Mouse (Mus musculus) heart, embryonic 12.5 days (tissue): Measurements from ENCODE around the gene 1700020N01Rik. TPM values are rescaled to one million over a fixed set of nuclear protein-coding genes. Genes with fewer than 3 reads are reported as not detected.

Experiments used
- ATAC-seq: fragments of 200-750 bp; cut with Nextera tagmentation; 2 replicates; pipeline ENCODE4 v1.8.0; 2017; ENCODE audit warnings: moderate TSS enrichment, moderate library complexity; ENCODE audit not compliant: insufficient number of reproducible peaks, low FRiP score
- H3K27ac ChIP-seq: fragments of 300-500 bp; sonication (generic); 2 replicates; pipeline ENCODE4 v1.5.1; 2016; ENCODE audit warnings: mild to moderate bottlenecking, moderate library complexity; ENCODE audit not compliant: poor library complexity, severe bottlenecking
- H3K27me3 ChIP-seq: fragments of 300-500 bp; sonication (generic); replicated peaks from 2 replicates; pipeline ENCODE4 v1.6.1; 2016; ENCODE audit warnings: mild to moderate bottlenecking, moderate library complexity
- H3K36me3 ChIP-seq: fragments of 300-500 bp; sonication (generic); 2 replicates; pipeline ENCODE4 v1.6.1; 2016; ENCODE audit warnings: mild to moderate bottlenecking, moderate library complexity
- H3K4me1 ChIP-seq: fragments of 300-500 bp; sonication (generic); replicated peaks from 2 replicates; pipeline ENCODE4 v1.6.1; 2016; ENCODE audit warnings: mild to moderate bottlenecking
- H3K4me2 ChIP-seq: fragments of 300-500 bp; sonication (generic); 2 replicates; pipeline ENCODE4 v1.6.1; 2016; ENCODE audit warnings: mild to moderate bottlenecking, moderate library complexity
- H3K4me3 ChIP-seq: fragments of 300-500 bp; sonication (generic); 2 replicates; pipeline ENCODE4 v1.5.1; 2016; ENCODE audit warnings: mild to moderate bottlenecking
- H3K9ac ChIP-seq: fragments of 300-500 bp; sonication (generic); 2 replicates; pipeline ENCODE4 v1.6.1; 2016; ENCODE audit warnings: mild to moderate bottlenecking, moderate library complexity
- H3K9me3 ChIP-seq: fragments of 300-500 bp; sonication (generic); replicated peaks from 2 replicates; pipeline ENCODE4 v1.6.1; 2016; ENCODE audit warnings: mild to moderate bottlenecking, moderate library complexity
- WGBS: fragments of 180-500 bp; shearing (Covaris S2); methylation state at CpG from one replicate; pipeline ENCODE4 v1.1.7; 2016; 5-methylcytosine and 5-hydroxymethylcytosine counted together
- polyA plus RNA-seq: library from polyadenylated mRNA; unstranded; fragments of >200 nt; fragmentation: Nextera tagmentation; extraction: Ambion mirVana; gene quantifications from 2 replicates; pipeline ENCODE4 v1.2.1, GENCODE M21; 2016

The 1700020N01Rik gene
- polyA plus RNA-seq, result 0.18 and 0.54 TPM in 2 replicates

GRCm38 (mm10) chr10:21592896-21593380 is at the start of gene 1700020N01Rik:
1700020N01Rik (plus strand) TSS chr10:21593145.
- 91% methylated on average over 22 of the region's 22 CpGs for WGBS
- no peaks in the 10 kb centered on the region for H3K27me3 ChIP-seq
- ATAC-seq, result no peak

GRCm38 (mm10) chr10:21543576-21544278 is 49.2 kb upstream of the 1700020N01Rik start:
- no peak overlapping the region for H3K27ac ChIP-seq
- H3K4me3 ChIP-seq, result no peak overlapping the region
- H3K4me1 ChIP-seq, result peaks cover 14% of the 10 kb centered on the region
- WGBS, result 75% methylated on average over 3 of the region's 3 CpGs
- no peak for ATAC-seq
- H3K4me2 ChIP-seq, result no peak overlapping the region
- no peaks in the 10 kb centered on the region for H3K9me3 ChIP-seq
- no peak overlapping the region for H3K9ac ChIP-seq
- H3K27me3 ChIP-seq, result no peaks in the 10 kb centered on the region
- H3K36me3 ChIP-seq, result no peaks in the 10 kb centered on the region

More at GRCm38 (mm10) chr10:21592896-21593380, at the start of gene 1700020N01Rik:
- no peaks in the 10 kb centered on the region for H3K4me1 ChIP-seq
- no peaks in the 10 kb centered on the region; the same call in 1 of the 2 replicates for H3K9me3 ChIP-seq
- H3K4me2 ChIP-seq, result no peak within 1 kb of the TSS
- no peak within 1 kb of the TSS for H3K9ac ChIP-seq
- H3K36me3 ChIP-seq, result no peaks in the 10 kb centered on the region
- H3K27ac ChIP-seq, result no peak within 1 kb of the TSS
- no peak within 1 kb of the TSS for H3K4me3 ChIP-seq

GRCm38 (mm10) chr10:21544721-21545120 is 48.2 kb upstream of the 1700020N01Rik start:
- ATAC-seq, result no peak
- peak overlapping the region; percentile 24; the same call in 1 of the 2 replicates for H3K27ac ChIP-seq
- WGBS, result 74% methylated on average over 4 of the region's 4 CpGs
- H3K9me3 ChIP-seq, result no peaks in the 10 kb centered on the region
- H3K27me3 ChIP-seq, result no peaks in the 10 kb centered on the region
- H3K4me1 ChIP-seq, result peaks cover 19% of the 10 kb centered on the region
- H3K9ac ChIP-seq, result no peak overlapping the region
- H3K4me2 ChIP-seq, result no peak overlapping the region
- H3K4me3 ChIP-seq, result no peak overlapping the region
- H3K36me3 ChIP-seq, result no peaks in the 10 kb centered on the region

GRCm38 (mm10) chr10:21545446-21545845 is 47.5 kb upstream of the 1700020N01Rik start:
- H3K9me3 ChIP-seq, result no peaks in the 10 kb centered on the region
- no peak overlapping the region for H3K4me3 ChIP-seq
- peaks cover 19% of the 10 kb centered on the region for H3K4me1 ChIP-seq
- H3K27ac ChIP-seq, result 0 out of 2 replicates have a peak overlapping the region, but pooled peaks have one; percentile 24
- H3K36me3 ChIP-seq, result no peaks in the 10 kb centered on the region
- no peaks in the 10 kb centered on the region for H3K27me3 ChIP-seq
- no peak for ATAC-seq
- H3K4me2 ChIP-seq, result no peak overlapping the region
- H3K9ac ChIP-seq, result no peak overlapping the region
- WGBS, result 34% methylated on average over 6 of the region's 6 CpGs

GRCm38 (mm10) chr10:21548871-21549505 is 44.0 kb upstream of the 1700020N01Rik start:
- Histone ChIP-seq H3K9me3 (no peaks in the 10 kb centered on the region), H3K27ac (no peak overlapping the region), H3K4me3 (no peak overlapping the region), H3K9ac (no peak overlapping the region), H3K4me2 (no peak overlapping the region), H3K36me3 (no peaks in the 10 kb centered on the region), H3K4me1 (peaks cover 32% of the 10 kb centered on the region), H3K27me3 (no peaks in the 10 kb centered on the region)
- WGBS, result 61% methylated on average over 9 of the region's 9 CpGs
- ATAC-seq, result no peak

- Histone ChIP-seq H3K36me3 (no peaks in the 10 kb centered on the region), H3K9ac (no peak overlapping the region), H3K27me3 (no peaks in the 10 kb centered on the region), H3K4me2 (no peak overlapping the region), H3K4me3 (no peak overlapping the region), H3K4me1 (peaks cover 19% of the 10 kb centered on the region), H3K27ac (no peak overlapping the region), H3K9me3 (no peaks in the 10 kb centered on the region)
- 86% methylated on average over 8 of the region's 8 CpGs for WGBS
- no peak for ATAC-seq
Measured at GRCm38 (mm10) chr10:21552967-21553682, 39.8 kb upstream of the 1700020N01Rik start.

GRCm38 (mm10) chr10:21553683-21554035 is 39.3 kb upstream of the 1700020N01Rik start:
- 83% methylated on average over 4 of the region's 4 CpGs for WGBS
- no peak for ATAC-seq

GRCm38 (mm10) chr10:21554896-21555580 is 37.9 kb upstream of the 1700020N01Rik start:
- no peak overlapping the region for H3K27ac ChIP-seq
- WGBS, result 78% methylated on average over 11 of the region's 11 CpGs
- no peak for ATAC-seq
- H3K27me3 ChIP-seq, result no peaks in the 10 kb centered on the region
- H3K4me1 ChIP-seq, result peaks cover 13% of the 10 kb centered on the region
- H3K4me3 ChIP-seq, result no peak overlapping the region
- no peaks in the 10 kb centered on the region for H3K9me3 ChIP-seq
- H3K9ac ChIP-seq, result no peak overlapping the region
- H3K4me2 ChIP-seq, result no peak overlapping the region
- H3K36me3 ChIP-seq, result no peaks in the 10 kb centered on the region

More at GRCm38 (mm10) chr10:21553683-21554035, 39.3 kb upstream of the 1700020N01Rik start:
- no peaks in the 10 kb centered on the region for H3K36me3 ChIP-seq
- H3K4me3 ChIP-seq, result no peak overlapping the region
- no peak overlapping the region for H3K4me2 ChIP-seq
- H3K4me1 ChIP-seq, result peaks cover 18% of the 10 kb centered on the region
- H3K9me3 ChIP-seq, result no peaks in the 10 kb centered on the region
- no peak overlapping the region for H3K27ac ChIP-seq
- H3K9ac ChIP-seq, result no peak overlapping the region
- no peaks in the 10 kb centered on the region for H3K27me3 ChIP-seq

GRCm38 (mm10) chr10:21559769-21560168 is 33.2 kb upstream of the 1700020N01Rik start:
- no peak for ATAC-seq
- Histone ChIP-seq H3K27ac (no peak overlapping the region), H3K4me3 (no peak overlapping the region), H3K9ac (no peak overlapping the region), H3K4me2 (no peak overlapping the region), H3K36me3 (no peaks in the 10 kb centered on the region), H3K9me3 (no peaks in the 10 kb centered on the region), H3K4me1 (no peaks in the 10 kb centered on the region), H3K27me3 (no peaks in the 10 kb centered on the region)
- WGBS, result 69% methylated on average over 15 of the region's 15 CpGs

GRCm38 (mm10) chr10:21561181-21561580 is 31.8 kb upstream of the 1700020N01Rik start:
- no peaks in the 10 kb centered on the region for H3K27me3 ChIP-seq
- no peak for ATAC-seq
- 68% methylated on average over 1 of the region's 1 CpGs for WGBS
- no peaks in the 10 kb centered on the region for H3K9me3 ChIP-seq
- H3K27ac ChIP-seq, result no peak overlapping the region
- peaks cover 6% of the 10 kb centered on the region for H3K4me1 ChIP-seq
- H3K9ac ChIP-seq, result no peak overlapping the region
- H3K4me3 ChIP-seq, result no peak overlapping the region
- H3K36me3 ChIP-seq, result no peaks in the 10 kb centered on the region
- no peak overlapping the region for H3K4me2 ChIP-seq
